Mouse (Mus musculus) heart, adult 2 months (tissue): Measurements from ENCODE around the gene Ascc2.

Experiments
- CTCF ChIP-seq: fragments of 200-600 bp; IDR thresholded peaks from 2 replicates; pipeline ENCODE4 v1.8.1; 2022; ENCODE audit warnings: antibody characterized with exemption, mild to moderate bottlenecking, moderate library complexity
- POLR2A ChIP-seq: fragments of 200-500 bp; IDR thresholded peaks from 2 replicates; pipeline ENCODE4 v1.6.1; 2011; ENCODE audit warnings: mild to moderate bottlenecking, low read depth, low read length, control low read depth; ENCODE audit not compliant: insufficient read depth

- TF ChIP-seq CTCF (no peak), POLR2A (no peak)
Measured at GRCm38 (mm10) chr11:4719961-4720360, 82.4 kb downstream of the Ascc2 start.
